Mouse (Mus musculus): ENCODE measurements around the gene Tyro3.

The Tyro3 gene

DNA sequence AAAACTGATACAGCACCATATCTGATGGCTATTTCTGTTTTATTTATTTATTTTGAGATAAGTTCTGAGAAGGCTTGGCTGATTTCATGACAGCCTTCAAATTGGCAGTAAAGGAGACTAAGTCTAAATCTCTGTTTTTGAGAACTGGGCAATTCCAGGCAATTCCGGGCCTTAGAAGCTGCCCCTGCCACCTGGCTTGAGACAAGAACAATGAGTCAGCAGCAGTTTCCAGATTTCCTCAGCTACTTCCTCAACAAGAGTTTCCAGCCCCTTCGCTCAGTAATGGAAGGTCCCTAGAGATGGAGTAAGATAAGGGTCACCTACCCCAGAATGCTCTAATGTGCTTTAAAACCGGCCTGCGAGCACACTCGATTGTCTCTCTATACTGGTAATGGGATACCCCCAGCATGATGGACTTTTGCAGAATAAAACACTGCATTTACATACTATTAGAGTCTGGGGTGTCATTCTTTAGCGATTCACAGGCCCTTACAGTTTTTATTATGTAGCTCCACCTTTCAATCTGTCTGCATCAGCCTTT lies 57.8 kb downstream of the Tyro3 start:
- no peak for DNase-seq (ENCODE audit: low spot score in 2 of 2)

DNA sequence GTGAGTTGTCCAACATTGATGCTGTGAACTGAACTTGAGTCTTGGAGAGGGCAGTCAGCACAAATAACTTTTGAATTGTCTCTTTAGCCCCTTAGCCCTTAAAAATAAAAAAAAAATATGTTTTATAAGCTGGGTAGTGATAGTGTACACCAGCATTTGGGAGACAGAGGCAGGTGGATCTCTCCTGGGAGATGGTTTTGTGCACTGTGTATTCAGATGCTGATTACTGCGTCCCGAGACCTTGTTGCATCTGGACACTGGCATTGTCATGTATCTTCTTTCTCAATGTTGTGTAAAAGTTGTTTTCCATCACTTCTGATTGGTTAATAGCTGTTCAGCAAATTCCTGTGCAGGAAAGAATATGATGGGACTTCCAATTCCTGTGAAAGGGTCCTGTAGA lies 59.8 kb downstream of the Tyro3 start:
- no peak for DNase-seq (ENCODE audit: low spot score in 2 of 2)

DNA sequence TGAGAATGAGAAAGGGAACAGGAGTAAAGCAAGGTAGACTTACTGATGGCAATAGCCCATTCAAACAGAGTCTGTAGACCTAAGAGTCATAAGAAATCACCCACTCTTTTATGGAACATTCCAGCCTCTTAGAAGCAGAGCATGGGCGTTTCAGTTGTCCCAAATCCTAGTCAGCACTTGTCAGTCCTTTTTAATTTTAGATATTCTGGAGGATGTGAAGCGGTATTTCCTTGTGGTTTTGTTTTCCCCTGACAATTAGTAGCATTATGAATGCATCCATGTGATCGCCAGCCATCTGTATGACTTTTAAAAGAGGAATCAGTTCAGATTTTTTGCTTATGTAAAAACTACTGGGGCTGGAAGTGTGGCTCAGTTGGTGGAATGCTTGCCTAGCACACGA lies 67.0 kb downstream of the Tyro3 start:
- DNase-seq (ENCODE audit: low spot score in 2 of 2): no peak

All from frontal cortex, postnatal 25 days (tissue).